Mouse (Mus musculus) right cerebral cortex, postnatal 4 days (tissue): ENCODE data around the gene Syngr2.
A peak's percentile ranks its signal among the peaks of the same experiment; 100 is the strongest.

Experiments
- DNase-seq: peaks from one replicate; pipeline ENCODE4 v3.0.0-alpha.2; 2022

The Syngr2 gene

DNA sequence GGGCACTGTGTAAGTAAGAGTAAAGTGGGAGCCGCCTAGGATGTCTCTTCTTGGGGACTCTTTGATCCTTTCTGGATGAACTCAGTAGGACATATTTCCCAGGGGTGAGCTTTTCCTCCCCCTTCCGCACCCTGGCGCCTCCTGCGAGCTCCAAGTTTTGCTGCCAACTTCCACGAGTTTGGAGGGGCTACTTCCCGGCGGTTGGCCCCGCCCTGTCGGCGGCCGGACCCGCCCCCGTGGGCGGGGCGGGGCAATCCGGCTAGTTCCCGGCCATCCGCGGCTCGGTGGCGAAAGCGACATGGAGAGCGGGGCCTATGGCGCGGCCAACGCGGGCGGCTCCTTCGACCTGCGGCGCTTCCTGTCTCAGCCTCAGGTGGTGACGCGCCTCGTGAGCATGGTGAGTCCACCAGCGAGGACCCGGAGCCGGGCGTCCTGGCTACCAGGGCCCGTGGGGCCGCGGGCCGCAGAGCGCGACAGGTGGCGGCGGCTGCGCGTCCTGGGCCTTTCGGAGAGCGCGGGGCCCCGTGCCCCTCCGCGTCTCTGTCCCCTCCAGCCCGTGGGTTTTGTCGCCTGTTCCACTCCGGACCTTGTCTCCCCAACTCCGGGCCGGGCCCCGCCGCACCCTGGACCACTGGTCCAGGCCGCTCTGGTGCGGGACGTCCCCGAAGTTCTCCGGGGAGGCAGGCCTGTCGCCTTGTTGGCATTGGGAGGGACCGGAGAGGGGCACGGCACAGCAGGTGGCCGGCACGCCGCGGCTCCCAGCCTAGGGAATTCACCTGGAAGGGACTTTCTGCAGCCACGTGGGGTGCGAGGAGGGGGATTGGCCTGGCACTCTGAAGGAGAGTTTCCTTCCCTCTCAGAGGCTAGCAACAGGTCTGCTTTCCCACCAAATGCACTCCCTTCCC lies at the start of gene Syngr2, which contains the start of gene Gm20708:
Gene Syngr2 (plus strand): TSS at position 262 of the 905 bp plus-strand sequence.
Gene Gm20708 (plus strand): TSS at position 262 of the 905 bp plus-strand sequence.
- DNase-seq = peak; percentile 58

DNA sequence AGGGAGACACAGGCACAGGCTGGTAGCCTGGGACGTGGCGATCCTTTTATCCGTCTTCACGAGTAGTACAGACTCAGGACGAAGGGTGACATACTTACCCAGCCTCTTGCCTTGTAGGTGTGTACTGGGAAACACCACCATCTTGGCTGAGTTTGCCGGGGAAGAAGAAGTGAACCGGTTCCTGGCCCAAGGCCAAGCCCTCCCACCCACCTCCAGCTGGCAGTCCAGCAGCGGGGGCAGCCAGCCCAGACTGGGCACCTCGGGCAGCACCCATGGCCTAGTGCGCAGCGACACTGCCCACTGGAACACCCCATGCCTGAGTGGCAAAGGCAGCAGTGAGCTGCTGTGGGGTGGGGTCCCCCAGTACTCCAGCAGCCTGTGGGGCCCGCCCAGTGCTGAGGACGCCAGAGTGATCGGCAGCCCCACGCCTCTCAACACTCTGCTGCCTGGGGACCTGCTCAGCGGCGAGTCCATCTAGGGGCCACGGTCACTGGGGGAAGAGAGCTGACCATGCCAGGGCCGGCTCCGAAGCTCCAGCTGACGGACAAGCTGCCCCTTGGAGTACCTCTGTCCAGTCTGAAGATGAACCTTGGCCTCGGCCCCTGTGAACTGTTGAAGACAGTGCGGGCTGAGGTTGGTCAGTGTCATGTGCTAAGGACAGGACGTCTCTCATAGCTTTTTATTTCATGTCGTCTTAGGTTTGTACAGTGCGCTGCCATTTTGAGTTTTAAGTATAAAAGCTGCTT lies 48.9 kb upstream of the Syngr2 start:
- no peak for DNase-seq

DNA sequence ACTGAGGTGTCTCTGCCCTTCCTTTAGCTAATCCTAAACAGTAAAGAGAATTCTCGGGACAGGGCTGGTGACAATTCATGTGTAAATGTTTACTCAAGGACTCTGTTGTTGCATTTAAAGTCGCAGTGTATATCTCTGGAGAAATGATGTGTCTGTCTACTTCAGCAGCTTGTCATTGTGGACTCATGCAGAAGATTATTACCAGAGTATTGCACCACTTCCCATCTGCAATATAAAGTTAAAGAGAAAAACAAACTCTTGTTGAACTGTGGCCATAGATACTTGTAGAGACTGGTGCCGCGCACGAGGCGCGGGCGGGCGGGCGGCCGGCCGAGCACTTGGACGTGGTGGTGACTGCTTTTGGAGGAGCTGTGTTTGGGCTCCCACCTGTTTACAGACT lies 47.7 kb upstream of the Syngr2 start:
- DNase-seq = no peak

- DNase-seq = no peak
Observed at GRCm38 (mm10) chr11:117762246-117762645, 47.2 kb upstream of the Syngr2 start.

DNA sequence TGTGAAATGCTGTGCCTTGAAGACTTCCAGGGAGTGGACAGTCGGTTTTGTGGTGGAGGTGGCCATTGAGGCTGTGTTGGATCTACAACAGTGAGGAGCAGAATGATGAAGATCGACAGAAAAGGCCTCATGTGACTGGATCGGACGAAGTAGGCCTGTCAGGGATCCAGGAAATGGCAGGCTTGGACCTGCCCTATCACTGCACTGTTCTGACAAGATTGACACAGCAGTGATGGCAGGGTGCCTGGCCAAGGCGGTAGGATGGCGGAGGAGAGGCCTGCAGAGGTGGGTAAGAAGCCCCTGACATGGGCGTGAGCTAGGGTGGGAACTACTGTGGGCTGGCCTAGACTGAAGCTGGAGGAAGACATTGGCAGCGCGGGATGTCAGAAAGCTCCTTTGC lies 45.1 kb upstream of the Syngr2 start:
- no peak for DNase-seq

GRCm38 (mm10) chr11:117765361-117765760 lies 44.1 kb upstream of the Syngr2 start:
- no peak for DNase-seq

- DNase-seq = no peak
Observed at GRCm38 (mm10) chr11:117766275-117766674, 43.2 kb upstream of the Syngr2 start.

DNA sequence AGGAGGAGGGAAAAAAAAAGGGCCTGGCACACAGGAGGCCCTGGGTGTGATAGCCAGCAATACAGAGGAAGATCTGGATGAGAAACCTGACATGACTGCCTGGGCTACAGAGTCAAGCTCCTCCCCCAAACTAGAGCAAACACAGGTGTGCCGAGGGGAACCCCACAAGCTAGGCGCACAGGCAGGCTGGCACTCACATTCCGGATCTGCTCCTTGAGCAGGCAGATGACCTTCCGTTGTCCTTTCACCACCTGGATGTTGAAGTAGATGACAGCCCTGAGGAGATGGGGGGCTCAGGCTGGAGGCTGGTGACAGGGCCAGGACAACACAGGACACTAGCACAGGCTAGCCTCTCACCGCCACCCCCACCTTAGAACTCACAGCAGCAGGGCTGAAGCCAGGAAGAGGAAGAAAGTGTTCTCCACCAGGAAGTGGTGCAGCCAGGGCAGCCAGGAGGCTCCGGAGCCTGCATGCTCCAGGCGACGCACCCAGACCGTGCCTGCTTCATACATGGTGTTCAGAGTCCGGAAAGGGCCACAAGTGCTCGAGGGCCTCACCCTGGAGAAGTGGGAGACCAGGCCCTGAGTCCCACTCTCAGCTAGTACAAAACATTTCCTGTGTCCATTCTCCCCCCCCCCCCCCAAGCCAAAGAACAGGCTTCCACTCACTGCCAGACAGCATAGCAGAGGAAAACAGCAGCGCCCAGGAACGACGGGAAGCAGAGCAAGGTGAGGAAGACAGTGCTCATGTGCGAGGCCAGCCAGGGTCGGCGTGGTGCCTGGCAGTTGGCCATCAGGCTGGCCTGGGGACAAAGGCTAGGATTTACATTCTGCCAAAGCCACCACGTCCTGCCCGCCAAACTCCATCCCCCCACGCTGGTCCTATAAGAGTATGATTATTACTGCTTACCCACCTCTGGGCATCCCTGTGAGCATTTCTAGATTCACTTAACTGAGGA lies 40.5 kb upstream of the Syngr2 start:
- no peak for DNase-seq

DNA sequence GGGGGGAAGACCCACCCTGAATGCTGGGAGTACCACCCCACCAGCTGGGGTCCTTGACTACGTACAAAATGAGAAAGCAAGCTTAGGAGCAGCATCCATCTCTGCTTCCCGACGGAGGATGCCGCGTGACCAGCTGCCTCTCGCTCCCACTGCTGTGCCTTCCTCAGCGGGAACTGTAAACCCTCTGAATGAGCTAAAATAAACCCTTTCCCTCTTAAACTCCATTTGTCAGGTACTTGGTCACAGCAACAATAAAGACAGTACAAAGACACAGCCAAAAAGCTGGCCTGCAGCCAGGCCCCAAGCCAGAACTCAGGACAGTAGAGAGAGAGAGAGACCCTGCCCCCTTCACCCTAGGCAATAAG lies 39.8 kb upstream of the Syngr2 start:
- no peak for DNase-seq

GRCm38 (mm10) chr11:117770407-117770806 lies 39.1 kb upstream of the Syngr2 start:
- no peak for DNase-seq

GRCm38 (mm10) chr11:117772352-117772751 lies 37.1 kb upstream of the Syngr2 start:
- no peak for DNase-seq

DNA sequence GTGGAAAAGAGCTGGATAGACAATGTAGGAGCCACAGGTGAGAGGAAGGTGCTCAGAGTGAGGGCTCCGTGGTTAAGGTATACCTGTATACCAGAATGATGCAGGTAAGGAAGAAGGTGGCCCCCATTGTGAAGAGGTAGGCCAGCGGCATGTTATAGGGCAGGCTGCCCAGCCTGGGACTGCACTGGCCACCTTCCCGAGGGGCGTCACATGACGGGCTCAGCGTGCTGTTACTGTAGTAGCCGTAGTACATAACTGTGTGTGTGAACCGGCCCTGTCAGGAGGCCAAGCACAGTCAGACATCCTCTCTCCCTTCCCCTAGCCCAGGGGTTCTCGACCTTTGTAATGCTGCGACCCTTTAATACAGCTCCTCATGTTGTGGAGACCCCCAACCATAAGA lies 34.5 kb upstream of the Syngr2 start:
- DNase-seq = no peak

DNA sequence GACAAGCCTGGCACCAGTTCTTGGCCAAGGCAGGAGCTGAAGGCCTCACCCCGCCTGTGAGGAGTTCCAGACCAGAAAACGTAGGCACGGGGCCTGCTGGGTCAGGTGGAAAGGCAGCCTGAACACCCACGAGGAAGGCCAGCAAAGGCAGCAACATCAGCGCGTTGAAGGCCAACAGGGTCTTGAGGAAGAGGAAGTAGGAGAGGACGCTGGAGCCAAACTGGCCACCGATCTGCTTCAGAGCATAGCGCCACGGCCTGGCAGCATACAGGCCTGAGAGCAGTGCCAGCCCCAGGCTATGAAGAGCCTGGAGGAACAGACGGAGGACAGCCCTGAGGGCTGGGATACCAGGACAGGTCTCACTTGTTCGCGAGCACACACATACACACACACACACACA lies 33.9 kb upstream of the Syngr2 start:
- DNase-seq = no peak

DNA sequence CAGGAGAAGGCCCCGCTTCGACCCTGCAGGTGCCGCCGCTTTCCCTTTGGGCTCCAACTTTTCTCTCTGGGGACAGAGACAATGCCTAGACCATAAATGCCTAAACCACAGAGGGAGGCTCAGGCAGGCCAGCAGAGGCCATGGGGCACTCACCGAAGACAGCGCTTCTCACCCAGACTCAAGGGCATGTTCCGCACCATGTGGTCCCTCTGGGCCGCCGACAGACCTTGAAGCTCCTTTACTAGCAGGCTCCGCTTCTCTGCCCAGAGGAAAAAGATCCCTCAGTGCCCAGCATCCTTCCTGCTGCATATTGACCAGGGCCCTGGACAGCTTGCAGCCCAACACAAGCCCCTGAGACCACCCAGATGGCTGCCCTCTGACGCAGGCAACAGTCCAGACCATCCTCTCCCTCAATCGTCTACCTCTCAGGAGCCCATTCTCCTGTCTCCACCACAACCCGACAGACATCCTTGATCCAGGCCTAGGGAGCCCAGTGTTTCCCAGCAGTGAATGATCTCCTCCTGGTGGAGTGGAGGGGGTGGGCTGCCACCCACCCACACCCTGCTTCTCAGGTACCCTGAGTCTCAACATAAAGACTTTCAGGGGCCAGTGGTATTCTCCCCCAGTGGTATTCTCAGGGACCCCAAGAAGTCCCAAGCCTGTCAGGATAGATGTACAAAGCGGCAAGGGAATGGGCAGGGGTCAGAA lies 33.2 kb upstream of the Syngr2 start:
- DNase-seq = no peak

DNA sequence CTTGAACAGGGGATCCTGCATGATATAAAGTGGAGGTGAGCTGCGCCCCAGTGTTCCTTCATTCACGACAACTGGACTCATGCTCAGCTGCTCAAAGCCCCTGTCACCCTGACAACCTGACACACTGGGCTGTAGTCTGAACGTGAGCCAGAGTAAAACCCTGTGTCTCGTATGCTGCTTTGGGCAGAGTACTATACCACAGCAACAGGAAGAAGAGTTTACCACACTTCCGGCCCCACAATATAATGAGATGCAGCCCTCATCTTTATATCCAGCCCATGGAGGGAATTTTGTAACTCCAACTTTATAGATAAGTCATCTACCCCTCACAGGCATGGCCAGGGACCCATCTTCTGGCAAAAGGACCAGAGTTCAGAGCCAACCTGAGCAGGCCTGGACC lies 32.4 kb upstream of the Syngr2 start:
- DNase-seq = no peak

- DNase-seq = no peak
Observed at GRCm38 (mm10) chr11:117778031-117778430, 31.4 kb upstream of the Syngr2 start.

DNA sequence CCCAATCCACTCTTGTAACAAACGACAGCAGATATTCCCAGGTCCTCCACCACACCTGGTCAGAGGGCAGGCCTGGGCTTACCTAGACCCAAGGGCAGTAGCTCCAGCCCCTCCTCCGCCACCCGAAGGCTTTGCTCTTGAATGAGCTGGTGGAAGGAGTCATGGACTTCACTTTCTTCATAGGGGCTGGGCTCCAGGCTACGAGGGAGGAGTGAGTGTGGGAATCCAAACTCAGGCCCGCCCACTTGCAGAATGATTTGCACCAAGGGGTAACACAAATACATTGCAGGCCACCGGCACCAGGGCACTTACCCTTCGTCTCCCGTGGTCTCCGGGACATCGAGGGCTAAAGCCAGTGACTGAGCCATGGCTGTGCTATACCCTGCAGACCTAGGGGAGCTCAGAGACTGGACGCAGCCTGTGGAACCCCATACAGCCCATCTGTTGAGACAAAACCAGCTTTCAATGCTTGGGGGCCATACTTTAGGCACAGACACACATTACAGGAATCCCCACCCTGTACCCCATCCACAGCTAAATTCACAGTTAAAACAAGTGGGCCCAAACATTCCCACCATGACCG lies 30.5 kb upstream of the Syngr2 start:
- no peak for DNase-seq

DNA sequence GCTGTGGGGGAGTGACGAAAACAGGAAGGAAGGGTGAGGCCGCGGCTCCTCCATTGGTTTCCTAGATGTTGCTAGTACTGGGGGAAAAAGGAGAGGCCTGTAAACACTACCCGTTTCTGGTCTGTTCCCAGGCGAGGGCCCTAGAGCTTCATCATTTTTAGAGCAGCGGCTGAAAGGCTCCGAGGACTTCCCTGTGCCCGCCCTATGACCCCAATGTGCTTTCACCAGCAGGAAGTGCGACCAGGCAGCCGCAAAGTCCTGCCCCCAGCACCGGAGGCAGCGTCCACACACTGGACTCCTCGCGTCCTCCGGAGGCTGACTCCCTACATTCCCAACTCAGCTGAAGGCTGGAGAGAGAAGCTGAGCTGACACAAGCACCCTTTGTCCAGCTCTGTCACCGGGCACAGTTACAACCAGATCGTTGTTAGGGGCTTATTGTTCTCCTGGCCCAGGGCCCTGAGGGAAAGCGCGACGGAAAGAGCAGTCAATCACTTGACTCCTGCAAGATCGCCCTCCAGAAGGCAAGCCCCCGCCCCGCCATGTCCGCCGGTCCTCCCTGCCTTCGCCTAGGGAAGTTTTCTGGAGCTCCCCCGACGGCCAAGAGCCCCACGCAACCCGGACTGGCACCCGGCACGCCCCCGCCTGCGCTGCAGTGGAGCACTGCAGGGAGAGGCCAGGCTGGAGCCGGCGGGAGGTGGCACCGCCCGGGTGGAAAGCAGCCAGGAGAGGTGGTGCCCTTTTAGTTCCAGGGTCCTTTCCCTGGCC lies 29.9 kb upstream of the Syngr2 start:
- DNase-seq = no peak

DNA sequence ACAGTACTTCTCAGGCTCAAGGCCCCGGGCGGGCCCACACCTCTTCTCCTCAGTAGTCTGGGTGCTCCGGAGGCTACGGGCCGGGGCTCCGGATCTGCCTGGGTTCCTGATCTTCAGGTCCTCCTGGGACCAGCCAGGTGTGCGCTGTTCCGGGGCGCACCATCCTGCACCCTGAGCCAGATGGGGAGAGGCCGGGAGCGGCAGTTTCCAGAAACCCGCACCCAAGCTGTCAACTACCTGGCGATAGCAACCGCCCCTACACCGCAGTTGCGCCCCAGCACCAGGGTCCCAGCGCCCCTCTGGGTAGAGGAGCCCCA lies 29.3 kb upstream of the Syngr2 start:
- no peak for DNase-seq

- DNase-seq = no peak
Observed at GRCm38 (mm10) chr11:117780582-117781111, 28.8 kb upstream of the Syngr2 start.
